Mouse (Mus musculus): ENCODE data around the gene Pram1.

GRCm38 (mm10) chr17:33684671-33685231 is 46.9 kb downstream of the Pram1 start:
- no peak for TF ChIP-seq CTCF (IDR thresholded peaks at IDR 0.05; ENCODE audit: insufficient read depth, low read length)
- no peak for TF ChIP-seq POLR2A (IDR thresholded peaks at IDR 0.05; ENCODE audit: borderline replicate concordance, extremely low read depth, low read depth, low read length)
